Mouse (Mus musculus) cerebral cortex, adult 2 months (tissue): ENCODE measurements around the gene Fabp7.

Experiments
- WGBS: fragments of 180-500 bp; shearing (Covaris S2); methylation state at CpG from one replicate; pipeline ENCODE4 v1.1.7; 2018; 5-methylcytosine and 5-hydroxymethylcytosine counted together

Gene Fabp7

DNA sequence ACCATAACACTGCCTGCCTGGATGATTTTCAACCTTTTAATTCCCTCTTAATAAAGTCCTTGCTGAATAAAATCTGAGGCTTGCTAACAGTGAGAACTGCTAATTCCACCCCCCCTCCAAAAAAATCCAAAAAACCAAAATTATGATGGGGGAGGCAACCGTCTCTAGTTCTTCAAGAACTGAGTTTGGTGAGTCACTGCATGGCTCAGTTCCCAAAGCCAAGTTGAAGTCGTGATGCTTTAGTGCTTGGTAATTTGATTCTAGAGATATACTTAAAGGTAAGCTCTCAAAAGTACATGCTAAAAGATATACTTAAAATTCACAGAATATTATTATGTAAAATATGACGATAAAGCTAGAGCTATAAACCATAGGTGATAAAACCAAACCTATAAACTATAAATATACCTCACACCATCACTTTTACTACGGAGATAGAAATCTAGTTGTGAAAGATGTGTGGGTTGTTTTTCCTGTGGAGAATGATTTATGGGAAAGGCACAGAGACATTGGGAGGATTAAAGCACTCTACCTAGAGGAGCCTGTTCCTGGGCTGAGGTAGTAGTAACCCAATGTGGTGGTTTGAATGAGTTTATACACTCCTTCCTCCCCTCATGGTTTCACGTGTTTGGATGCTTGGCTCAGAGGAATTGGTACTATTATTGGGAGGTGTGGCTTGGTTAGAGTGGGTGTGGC is 27.6 kb downstream of the Fabp7 start:
- 59% methylated on average over 5 of the region's 5 CpGs for WGBS

DNA sequence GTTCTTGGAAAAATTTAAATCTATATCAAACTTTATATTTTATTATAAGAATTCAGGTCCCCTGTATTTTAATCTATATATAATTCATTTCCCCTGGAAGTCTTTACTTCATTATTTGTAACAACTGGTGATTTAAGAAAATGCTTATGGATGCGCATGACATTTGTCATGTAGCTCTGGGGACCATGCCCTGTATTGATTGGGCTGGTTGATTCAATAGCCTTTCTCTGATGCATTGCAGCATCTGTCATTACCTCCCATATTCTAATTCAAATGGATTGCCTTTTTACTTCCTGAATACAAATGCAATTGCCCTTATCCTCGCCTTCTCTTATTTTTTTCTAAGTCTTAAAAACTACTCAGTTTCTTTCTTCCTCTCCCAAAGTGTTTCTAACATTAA is 29.6 kb downstream of the Fabp7 start:
- WGBS, result 92% methylated on average over 2 of the region's 2 CpGs

DNA sequence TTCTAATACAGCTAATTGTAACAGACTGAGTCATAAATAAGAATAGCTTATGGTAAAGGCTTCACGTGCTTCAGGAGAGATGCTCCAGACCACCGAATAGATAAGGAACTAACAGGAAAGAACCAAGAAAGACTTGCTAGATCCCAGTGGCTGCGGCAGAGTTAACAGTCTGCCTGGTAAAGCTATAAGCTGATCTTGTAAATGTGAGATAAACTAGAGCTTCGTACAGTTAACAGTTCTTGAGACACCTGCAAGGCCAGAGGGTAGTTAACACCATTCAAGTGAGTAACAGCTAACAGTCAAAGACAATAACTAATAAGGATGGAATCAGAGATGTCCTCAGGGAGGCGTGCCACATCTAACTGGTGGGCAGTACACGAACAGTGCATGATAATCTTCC is 31.2 kb downstream of the Fabp7 start:
- WGBS, result 85% methylated on average over 6 of the region's 6 CpGs

DNA sequence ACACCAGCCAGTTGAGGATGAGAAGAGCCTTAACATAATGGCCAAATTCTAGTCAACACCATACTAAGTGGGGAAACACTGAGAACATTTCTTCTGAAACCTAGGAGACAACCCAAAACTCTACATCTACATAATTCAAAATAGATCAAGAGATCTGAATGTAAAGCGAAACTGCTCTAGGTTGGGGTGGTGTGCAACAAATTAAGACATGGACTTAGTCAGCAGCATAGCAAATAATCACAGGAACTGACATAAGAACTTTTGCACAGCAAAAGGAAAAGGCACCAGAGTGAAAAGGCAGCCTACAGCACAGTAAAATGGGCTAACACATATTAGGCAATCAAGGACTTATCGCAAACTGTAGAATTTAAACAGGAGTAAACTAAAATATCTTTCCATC is 34.5 kb downstream of the Fabp7 start:
- 70% methylated on average over 2 of the region's 2 CpGs for WGBS

DNA sequence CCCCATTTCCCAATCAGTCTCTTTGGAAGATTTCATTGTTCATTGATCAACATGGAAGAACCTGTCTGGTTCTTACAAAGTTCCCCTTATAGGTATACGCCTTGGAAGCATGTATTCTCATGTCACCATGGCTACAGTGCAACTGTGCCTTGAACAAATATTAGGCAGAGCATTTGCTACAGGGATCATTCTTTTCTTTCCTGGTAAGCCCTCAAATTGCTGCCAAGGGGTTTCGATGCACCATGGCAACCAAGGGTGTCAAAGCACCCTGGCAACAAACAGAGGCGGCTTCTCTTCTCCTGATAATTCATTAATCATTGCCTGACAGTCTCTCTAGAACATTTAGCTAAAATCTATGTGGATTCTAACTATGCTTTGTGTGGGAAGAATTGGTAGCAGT is 37.8 kb downstream of the Fabp7 start:
- WGBS, result 39% methylated on average over 3 of the region's 3 CpGs

DNA sequence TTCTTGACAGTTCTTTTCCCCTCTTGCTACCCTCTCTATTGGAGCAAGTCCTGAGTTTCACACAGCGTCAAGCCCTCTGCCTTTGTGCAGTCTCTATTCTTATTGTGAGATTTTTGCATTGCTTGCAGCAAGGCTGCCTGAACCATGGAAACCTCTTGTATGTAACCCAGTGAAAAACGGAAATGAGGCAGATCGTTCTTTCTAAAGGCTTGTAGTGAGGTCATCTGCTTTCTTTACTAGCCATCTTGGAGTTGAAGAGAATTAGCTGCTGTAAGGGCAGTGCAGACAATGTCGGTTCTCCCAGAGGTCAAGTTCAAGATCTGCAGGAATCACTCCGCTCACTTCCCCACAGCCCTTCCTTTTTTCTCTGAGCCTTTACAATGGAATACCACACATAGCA is 44.0 kb downstream of the Fabp7 start:
- 43% methylated on average over 5 of the region's 5 CpGs for WGBS

DNA sequence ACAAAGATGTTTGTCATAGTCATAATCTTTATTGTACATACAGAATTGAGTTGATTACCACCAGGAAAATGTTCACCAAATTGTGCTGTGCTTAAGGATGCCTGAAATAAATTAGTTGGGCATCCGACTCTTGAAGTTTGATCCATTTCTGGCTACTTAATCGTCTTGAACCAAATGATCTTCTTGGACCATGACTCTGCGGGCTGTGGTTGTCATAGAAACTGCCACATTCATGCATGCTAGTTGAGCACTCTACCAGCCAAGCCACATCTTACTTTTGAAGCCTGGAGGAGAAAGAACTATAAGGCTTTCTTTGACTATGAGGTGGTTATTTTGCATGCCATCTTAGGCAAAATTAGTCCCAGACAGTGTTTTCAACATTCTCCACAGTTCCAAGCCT is 44.9 kb downstream of the Fabp7 start:
- WGBS, result 33% methylated on average over 3 of the region's 3 CpGs

DNA sequence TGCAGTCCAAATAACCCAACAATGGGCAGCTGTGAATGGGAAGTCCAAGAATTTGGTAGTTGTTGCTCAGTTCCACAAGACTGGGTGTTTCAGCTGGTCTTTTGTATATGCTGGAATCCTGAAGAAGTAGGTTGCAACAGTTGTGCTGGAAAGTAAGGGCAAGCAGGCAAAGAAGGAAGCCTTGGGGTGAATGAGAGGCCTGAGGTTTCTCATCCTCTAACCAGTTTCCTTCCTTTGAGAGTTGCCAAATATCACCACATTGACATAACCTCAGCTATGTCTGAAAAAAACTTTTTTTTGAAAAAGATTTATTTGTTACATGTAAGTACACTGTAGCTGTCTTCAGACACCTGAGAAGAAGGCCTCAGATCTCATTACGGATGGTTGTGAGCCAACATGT is 50.4 kb downstream of the Fabp7 start:
- WGBS, result 100% methylated on average over 1 of the region's 1 CpGs
